Mouse (Mus musculus) neural tube, embryonic 14.5 days (tissue): ENCODE measurements around the gene Dnajb5. TPM values are rescaled to one million over a fixed set of nuclear protein-coding genes. Genes with fewer than 3 reads are reported as not detected.

ENCODE experiments used
- ATAC-seq: fragments of 200-750 bp; cut with Nextera tagmentation; 2 replicates; pipeline ENCODE4 v1.8.0; 2017; ENCODE audit warnings: low read depth, mild to moderate bottlenecking, moderate TSS enrichment, moderate library complexity
- H3K27ac ChIP-seq: fragments of 300-500 bp; sonication (generic); 2 replicates; pipeline ENCODE4 v1.5.1; 2014; ENCODE audit warnings: low read depth, mild to moderate bottlenecking, control low read depth, low read length, moderate library complexity, mixed read lengths
- H3K27me3 ChIP-seq: fragments of 300-500 bp; sonication (generic); 2 replicates; pipeline ENCODE4 v1.6.1; 2014; ENCODE audit warnings: low read length; ENCODE audit not compliant: control insufficient read depth, insufficient read depth
- H3K36me3 ChIP-seq: fragments of 300-500 bp; sonication (generic); 2 replicates; pipeline ENCODE4 v1.6.1; 2014; ENCODE audit warnings: low read length, mixed read lengths; ENCODE audit not compliant: control insufficient read depth, insufficient read depth
- H3K4me1 ChIP-seq: fragments of 300-500 bp; sonication (generic); 2 replicates; pipeline ENCODE4 v1.6.1; 2014; ENCODE audit warnings: low read length; ENCODE audit not compliant: control insufficient read depth, insufficient read depth
- H3K4me2 ChIP-seq: fragments of 300-500 bp; sonication (generic); 2 replicates; pipeline ENCODE4 v1.6.1; 2014; ENCODE audit warnings: mild to moderate bottlenecking, low read depth, low read length, control low read depth
- H3K4me3 ChIP-seq: fragments of 300-500 bp; sonication (generic); 2 replicates; pipeline ENCODE4 v1.5.1; 2014; ENCODE audit warnings: low read depth, low read length, control low read depth, mixed read lengths
- H3K9ac ChIP-seq: fragments of 300-500 bp; sonication (generic); replicated peaks from 2 replicates; pipeline ENCODE4 v1.6.1; 2014; ENCODE audit warnings: low read depth, mild to moderate bottlenecking, control low read depth, low read length, mixed read lengths
- H3K9me3 ChIP-seq: fragments of 300-500 bp; sonication (generic); 2 replicates; pipeline ENCODE4 v1.6.1; 2016; ENCODE audit warnings: low read length; ENCODE audit not compliant: control insufficient read depth
- WGBS: fragments of 180-500 bp; shearing (Covaris S2); extraction: QIAGEN DNeasy Blood & Tissue Kit; methylation state at CpG from one replicate; pipeline ENCODE4 v1.1.7; 2014; 5-methylcytosine and 5-hydroxymethylcytosine counted together
- polyA plus RNA-seq: library from polyadenylated mRNA; unstranded; fragments of >200 nt; fragmentation: Nextera tagmentation; extraction: Ambion mirVana; gene quantifications from 2 replicates; pipeline ENCODE4 v1.2.1, GENCODE M21; 2014

The Dnajb5 gene
- polyA plus RNA-seq, 1 experiment from 2014 or later: 44.1 TPM

- Histone ChIP-seq H3K9me3 (no peaks in the 10 kb centered on the region), H3K4me3 (no peak overlapping the region), H3K9ac (no peak overlapping the region), H3K36me3 (0 out of 2 replicates have a peak, but pooled peaks cover 3% of the 10 kb centered on the region), H3K27me3 (peaks cover 3% of the 10 kb centered on the region; the same call in 1 of the 2 replicates), H3K4me2 (no peak overlapping the region), H3K27ac (peak overlapping the region; percentile 96), H3K4me1 (peaks cover 18% of the 10 kb centered on the region)
- ATAC-seq: no peak
- WGBS: 85% methylated on average over 2 of the region's 2 CpGs
Observed at GRCm38 (mm10) chr4:43001272-43001671, 51.7 kb downstream of the Dnajb5 start.

- no peak overlapping the region for H3K27ac ChIP-seq
- no peak overlapping the region for H3K4me2 ChIP-seq
- WGBS: 82% methylated on average over 12 of the region's 12 CpGs
- H3K9ac ChIP-seq: no peak overlapping the region
- no peak overlapping the region for H3K4me3 ChIP-seq
- no peaks in the 10 kb centered on the region for H3K9me3 ChIP-seq
- ATAC-seq: no peak
- H3K27me3 ChIP-seq: peaks cover 3% of the 10 kb centered on the region; the same call in 1 of the 2 replicates
- peaks cover under 1% of the 10 kb centered on the region; the same call in 1 of the 2 replicates for H3K36me3 ChIP-seq
- peaks cover 12% of the 10 kb centered on the region for H3K4me1 ChIP-seq
Observed at GRCm38 (mm10) chr4:43002756-43003439, 53.3 kb downstream of the Dnajb5 start.

- no peaks in the 10 kb centered on the region for H3K9me3 ChIP-seq
- ATAC-seq: no peak
Observed at GRCm38 (mm10) chr4:43004951-43005350, 55.3 kb downstream of the Dnajb5 start.

GRCm38 (mm10) chr4:43005765-43006164 lies 56.2 kb downstream of the Dnajb5 start:
- 65% methylated on average over 2 of the region's 2 CpGs for WGBS
- no peak overlapping the region for H3K4me3 ChIP-seq

More at GRCm38 (mm10) chr4:43004951-43005350, 55.3 kb downstream of the Dnajb5 start:
- Histone ChIP-seq H3K9ac (no peak overlapping the region), H3K4me2 (no peak overlapping the region), H3K27ac (no peak overlapping the region), H3K36me3 (no peaks in the 10 kb centered on the region; the same call in 1 of the 2 replicates), H3K27me3 (no peaks in the 10 kb centered on the region), H3K4me3 (no peak overlapping the region), H3K4me1 (0 out of 2 replicates have a peak, but pooled peaks cover 3% of the 10 kb centered on the region)
- 96% methylated on average over 3 of the region's 3 CpGs for WGBS

More at GRCm38 (mm10) chr4:43005765-43006164, 56.2 kb downstream of the Dnajb5 start:
- no peaks in the 10 kb centered on the region; the same call in 1 of the 2 replicates for H3K36me3 ChIP-seq
- no peak overlapping the region for H3K27ac ChIP-seq
- 0 out of 2 replicates have a peak, but pooled peaks cover 3% of the 10 kb centered on the region for H3K4me1 ChIP-seq
- H3K9ac ChIP-seq: no peak overlapping the region
- no peaks in the 10 kb centered on the region for H3K9me3 ChIP-seq
- no peak for ATAC-seq
- H3K27me3 ChIP-seq: no peaks in the 10 kb centered on the region
- H3K4me2 ChIP-seq: no peak overlapping the region

Other genes starting within 250 kb of the Dnajb5 start
- 1.4 TPM in 1 of 2 replicates, not detected in the other for gene 4930578G10Rik, start 214.3 kb upstream of the Dnajb5 start, polyA plus RNA-seq
- 0.45 TPM in 1 of 2 replicates, not detected in the other for gene Ccl19, start 193.2 kb upstream of the Dnajb5 start, polyA plus RNA-seq
- gene Ccl21a, start 175.8 kb upstream of the Dnajb5 start, polyA plus RNA-seq: 0.68 and 1.1 TPM in 2 replicates
- gene Fam205a1, start 95.9 kb upstream of the Dnajb5 start, polyA plus RNA-seq: 0.12 and 0.23 TPM in 2 replicates
- gene Gm12394, start 93.0 kb upstream of the Dnajb5 start, polyA plus RNA-seq: 0.79 and 0.84 TPM in 2 replicates
- 2.1 and 4.8 TPM in 2 replicates for gene Fam205c, start 75.6 kb upstream of the Dnajb5 start, polyA plus RNA-seq
- gene Phf24, start 33.2 kb upstream of the Dnajb5 start, polyA plus RNA-seq: 41.1 and 48.7 TPM in 2 replicates
- 0.50 and 1.1 TPM in 2 replicates for gene 1700022I11Rik, start 19.8 kb downstream of the Dnajb5 start, polyA plus RNA-seq
- 435 and 534 TPM in 2 replicates for gene Vcp, start 50.7 kb downstream of the Dnajb5 start, polyA plus RNA-seq
- 18.9 and 21.6 TPM in 2 replicates for gene Fancg, start 60.7 kb downstream of the Dnajb5 start, polyA plus RNA-seq
- 24.6 and 26.4 TPM in 2 replicates for gene Pigo, start 76.0 kb downstream of the Dnajb5 start, polyA plus RNA-seq
- gene Stoml2, start 81.9 kb downstream of the Dnajb5 start, polyA plus RNA-seq: 223 and 227 TPM in 2 replicates
- gene Fam214b, start 96.4 kb downstream of the Dnajb5 start, polyA plus RNA-seq: 22.8 and 25.2 TPM in 2 replicates
- gene Unc13b, start 109.1 kb downstream of the Dnajb5 start, polyA plus RNA-seq: 17.5 and 20.3 TPM in 2 replicates